Mouse (Mus musculus): ENCODE measurements around the gene Itih5. TPM values are rescaled to one million over a fixed set of nuclear protein-coding genes. Genes with fewer than 3 reads are reported as not detected.

The Itih5 gene
- polyA plus RNA-seq (2015; fragmentation: Nextera tagmentation; extraction: Ambion mirVana), result 17.8 and 26.2 TPM in 2 replicates

- peak within 1 kb of the TSS; percentile 80 for H3K4me2 ChIP-seq
- H3K27ac ChIP-seq, result no peak within 1 kb of the TSS
- H3K4me1 ChIP-seq, result peaks cover 15% of the 10 kb centered on the region
- peak within 1 kb of the TSS; percentile 46 for H3K4me3 ChIP-seq
- H3K9me3 ChIP-seq, result no peaks in the 10 kb centered on the region
- WGBS, result 7% methylated on average over 27 of the region's 27 CpGs
- peak within 1 kb of the TSS; percentile 39; the same call in 1 of the 2 replicates for H3K9ac ChIP-seq
- H3K36me3 ChIP-seq, result no peaks in the 10 kb centered on the region
- no peaks in the 10 kb centered on the region for H3K27me3 ChIP-seq
- ATAC-seq (ENCODE audit: insufficient number of reproducible peaks, low FRiP score, low TSS enrichment, low read depth), result peak; percentile 30; the same call in 1 of the 2 replicates
Observed at GRCm38 (mm10) chr2:10153201-10154075, at the start of gene Itih5. TSS of gene Itih5 (plus strand) at chr2:10153571.

GRCm38 (mm10) chr2:10108535-10109189, 44.7 kb upstream of the Itih5 start:
- ATAC-seq (ENCODE audit: insufficient number of reproducible peaks, low FRiP score, low TSS enrichment, low read depth), result no peak
- Histone ChIP-seq H3K4me2 (no peak overlapping the region), H3K9me3 (no peaks in the 10 kb centered on the region), H3K4me1 (no peaks in the 10 kb centered on the region), H3K4me3 (no peak overlapping the region), H3K9ac (no peak overlapping the region), H3K27ac (no peak overlapping the region), H3K36me3 (no peaks in the 10 kb centered on the region), H3K27me3 (no peaks in the 10 kb centered on the region)
- WGBS, result 40% methylated on average over 6 of the region's 6 CpGs

- H3K9me3 ChIP-seq, result no peaks in the 10 kb centered on the region
- H3K27ac ChIP-seq, result no peak overlapping the region
- WGBS, result 56% methylated on average over 1 of the region's 1 CpGs
- no peak overlapping the region for H3K4me2 ChIP-seq
- H3K4me3 ChIP-seq, result no peak overlapping the region
- H3K4me1 ChIP-seq, result no peaks in the 10 kb centered on the region
- no peak for ATAC-seq (ENCODE audit: insufficient number of reproducible peaks, low FRiP score, low TSS enrichment, low read depth)
- H3K36me3 ChIP-seq, result no peaks in the 10 kb centered on the region
- H3K9ac ChIP-seq, result no peak overlapping the region
- H3K27me3 ChIP-seq, result no peaks in the 10 kb centered on the region
Observed at GRCm38 (mm10) chr2:10118751-10119150, 34.6 kb upstream of the Itih5 start.

GRCm38 (mm10) chr2:10119276-10119675, 34.1 kb upstream of the Itih5 start:
- no peak overlapping the region for H3K4me2 ChIP-seq
- 69% methylated on average over 8 of the region's 8 CpGs for WGBS
- no peak for ATAC-seq (ENCODE audit: insufficient number of reproducible peaks, low FRiP score, low TSS enrichment, low read depth)

GRCm38 (mm10) chr2:10121826-10122225, 31.5 kb upstream of the Itih5 start:
- Histone ChIP-seq H3K9me3 (no peaks in the 10 kb centered on the region), H3K4me1 (no peaks in the 10 kb centered on the region), H3K4me3 (no peak overlapping the region), H3K9ac (no peak overlapping the region), H3K27ac (no peak overlapping the region), H3K4me2 (no peak overlapping the region), H3K27me3 (no peaks in the 10 kb centered on the region), H3K36me3 (no peaks in the 10 kb centered on the region)
- 63% methylated on average over 3 of the region's 3 CpGs for WGBS
- ATAC-seq (ENCODE audit: insufficient number of reproducible peaks, low FRiP score, low TSS enrichment, low read depth), result no peak

More at GRCm38 (mm10) chr2:10119276-10119675, 34.1 kb upstream of the Itih5 start:
- H3K36me3 ChIP-seq, result no peaks in the 10 kb centered on the region
- H3K4me3 ChIP-seq, result no peak overlapping the region
- H3K9ac ChIP-seq, result no peak overlapping the region
- H3K27me3 ChIP-seq, result no peaks in the 10 kb centered on the region
- H3K9me3 ChIP-seq, result no peaks in the 10 kb centered on the region
- no peak overlapping the region for H3K27ac ChIP-seq
- H3K4me1 ChIP-seq, result no peaks in the 10 kb centered on the region

GRCm38 (mm10) chr2:10126122-10126521, 27.2 kb upstream of the Itih5 start:
- no peak overlapping the region for H3K9ac ChIP-seq
- WGBS, result 88% methylated on average over 4 of the region's 4 CpGs
- H3K36me3 ChIP-seq, result no peaks in the 10 kb centered on the region
- ATAC-seq (ENCODE audit: insufficient number of reproducible peaks, low FRiP score, low TSS enrichment, low read depth), result no peak
- no peaks in the 10 kb centered on the region for H3K9me3 ChIP-seq
- H3K4me3 ChIP-seq, result no peak overlapping the region
- H3K27ac ChIP-seq, result no peak overlapping the region
- no peak overlapping the region for H3K4me2 ChIP-seq
- H3K27me3 ChIP-seq, result no peaks in the 10 kb centered on the region
- no peaks in the 10 kb centered on the region for H3K4me1 ChIP-seq

- 84% methylated on average over 5 of the region's 5 CpGs for WGBS
- no peak overlapping the region for H3K4me2 ChIP-seq
- no peaks in the 10 kb centered on the region for H3K9me3 ChIP-seq
- H3K27me3 ChIP-seq, result no peaks in the 10 kb centered on the region
- ATAC-seq (ENCODE audit: insufficient number of reproducible peaks, low FRiP score, low TSS enrichment, low read depth), result no peak
- H3K27ac ChIP-seq, result no peak overlapping the region
- H3K36me3 ChIP-seq, result no peaks in the 10 kb centered on the region
- no peak overlapping the region for H3K9ac ChIP-seq
- H3K4me1 ChIP-seq, result no peaks in the 10 kb centered on the region
- H3K4me3 ChIP-seq, result no peak overlapping the region
Observed at GRCm38 (mm10) chr2:10127471-10127870, 25.9 kb upstream of the Itih5 start.

GRCm38 (mm10) chr2:10128571-10128970, 24.8 kb upstream of the Itih5 start:
- no peaks in the 10 kb centered on the region for H3K4me1 ChIP-seq
- no peak for ATAC-seq (ENCODE audit: insufficient number of reproducible peaks, low FRiP score, low TSS enrichment, low read depth)
- no peak overlapping the region for H3K27ac ChIP-seq
- no peaks in the 10 kb centered on the region for H3K36me3 ChIP-seq
- no peak overlapping the region for H3K4me2 ChIP-seq
- no peaks in the 10 kb centered on the region for H3K27me3 ChIP-seq
- H3K9me3 ChIP-seq, result no peaks in the 10 kb centered on the region
- WGBS, result 75% methylated on average over 4 of the region's 4 CpGs
- H3K4me3 ChIP-seq, result no peak overlapping the region
- H3K9ac ChIP-seq, result no peak overlapping the region

GRCm38 (mm10) chr2:10130341-10130990, 22.9 kb upstream of the Itih5 start:
- no peak for ATAC-seq (ENCODE audit: insufficient number of reproducible peaks, low FRiP score, low TSS enrichment, low read depth)
- 48% methylated on average over 8 of the region's 8 CpGs for WGBS
- no peaks in the 10 kb centered on the region for H3K4me1 ChIP-seq
- no peak overlapping the region for H3K4me2 ChIP-seq
- H3K27me3 ChIP-seq, result no peaks in the 10 kb centered on the region
- H3K9ac ChIP-seq, result no peak overlapping the region
- H3K27ac ChIP-seq, result no peak overlapping the region
- H3K9me3 ChIP-seq, result no peaks in the 10 kb centered on the region
- no peaks in the 10 kb centered on the region for H3K36me3 ChIP-seq
- H3K4me3 ChIP-seq, result no peak overlapping the region

- no peak within 1 kb of the TSS for H3K4me3 ChIP-seq
- no peak within 1 kb of the TSS for H3K4me2 ChIP-seq
- H3K4me1 ChIP-seq, result no peaks in the 10 kb centered on the region
- H3K9me3 ChIP-seq, result no peaks in the 10 kb centered on the region
- ATAC-seq (ENCODE audit: insufficient number of reproducible peaks, low FRiP score, low TSS enrichment, low read depth), result no peak
- H3K36me3 ChIP-seq, result no peaks in the 10 kb centered on the region
- no peaks in the 10 kb centered on the region for H3K27me3 ChIP-seq
- no peak within 1 kb of the TSS for H3K27ac ChIP-seq
- no peak within 1 kb of the TSS for H3K9ac ChIP-seq
- 82% methylated on average over 4 of the region's 4 CpGs for WGBS
Observed at GRCm38 (mm10) chr2:10131296-10131695, 22.1 kb upstream of the Itih5 start, which contains the start of gene Itih2. TSS of gene Itih2 (minus strand) at chr2:10131396.

- no peak for ATAC-seq (ENCODE audit: insufficient number of reproducible peaks, low FRiP score, low TSS enrichment, low read depth)
- WGBS, result 92% methylated on average over 1 of the region's 1 CpGs
Observed at GRCm38 (mm10) chr2:10132128-10132527, 21.2 kb upstream of the Itih5 start.

GRCm38 (mm10) chr2:10133941-10134340, 19.4 kb upstream of the Itih5 start:
- ATAC-seq (ENCODE audit: insufficient number of reproducible peaks, low FRiP score, low TSS enrichment, low read depth), result no peak
- no peaks in the 10 kb centered on the region for H3K9me3 ChIP-seq
- no peak overlapping the region for H3K4me2 ChIP-seq
- H3K27ac ChIP-seq, result no peak overlapping the region
- H3K36me3 ChIP-seq, result no peaks in the 10 kb centered on the region
- no peak overlapping the region for H3K9ac ChIP-seq
- no peaks in the 10 kb centered on the region for H3K4me1 ChIP-seq
- H3K27me3 ChIP-seq, result no peaks in the 10 kb centered on the region
- 74% methylated on average over 6 of the region's 6 CpGs for WGBS
- no peak overlapping the region for H3K4me3 ChIP-seq

More at GRCm38 (mm10) chr2:10132128-10132527, 21.2 kb upstream of the Itih5 start:
- no peak overlapping the region for H3K9ac ChIP-seq
- no peaks in the 10 kb centered on the region for H3K9me3 ChIP-seq
- H3K27ac ChIP-seq, result no peak overlapping the region
- H3K4me3 ChIP-seq, result no peak overlapping the region
- no peak overlapping the region for H3K4me2 ChIP-seq
- H3K36me3 ChIP-seq, result no peaks in the 10 kb centered on the region
- H3K4me1 ChIP-seq, result no peaks in the 10 kb centered on the region
- no peaks in the 10 kb centered on the region for H3K27me3 ChIP-seq
